Mouse (Mus musculus) kidney, adult 2 months (tissue): ENCODE data around the gene Cap1. TPM values are rescaled to one million over a fixed set of nuclear protein-coding genes. Genes with fewer than 3 reads are reported as not detected.

ENCODE experiments used
- DNase-seq: peaks from one replicate; pipeline ENCODE4 v3.0.0; 2021
- H3K27ac ChIP-seq: fragments of 200-500 bp; 2 replicates; pipeline ENCODE4 v1.5.1; 2012; ENCODE audit warnings: low read depth, low read length, control low read depth, inconsistent platforms; ENCODE audit not compliant: insufficient read depth
- H3K27me3 ChIP-seq: fragments of 200-500 bp; replicated peaks from 2 replicates; pipeline ENCODE4 v1.6.1; 2012; ENCODE audit warnings: mild to moderate bottlenecking, moderate library complexity, low read length, inconsistent platforms; ENCODE audit not compliant: control insufficient read depth, insufficient read depth
- H3K36me3 ChIP-seq: fragments of 200-500 bp; 2 replicates; pipeline ENCODE4 v1.6.1; 2012; ENCODE audit warnings: mild to moderate bottlenecking, moderate library complexity, low read length, inconsistent platforms; ENCODE audit not compliant: control insufficient read depth, insufficient read depth
- H3K4me1 ChIP-seq: fragments of 200-500 bp; 2 replicates; pipeline ENCODE4 v1.6.1; 2011; ENCODE audit warnings: low read length; ENCODE audit not compliant: control insufficient read depth, insufficient read depth
- H3K4me3 ChIP-seq: fragments of 200-500 bp; 2 replicates; pipeline ENCODE4 v1.5.1; 2011; ENCODE audit warnings: mild to moderate bottlenecking, low read depth, low read length, control low read depth; ENCODE audit not compliant: insufficient read depth
- CTCF ChIP-seq: fragments of 200-500 bp; conservative IDR thresholded peaks from 2 replicates; pipeline ENCODE4 v1.5.1; 2011; ENCODE audit warnings: low read depth, mild to moderate bottlenecking, control low read depth, low read length, moderate library complexity, mixed read lengths; ENCODE audit not compliant: insufficient read depth, insufficient read length
- POLR2A ChIP-seq: fragments of 200-500 bp; IDR thresholded peaks from one replicate; pipeline ENCODE4 v1.6.1; 2011; ENCODE audit warnings: low read depth, low read length, control low read depth
- WGBS: fragments of 180-500 bp; shearing (Covaris S2); methylation state at CpG from one replicate; pipeline ENCODE4 v1.1.7; 2018; 5-methylcytosine and 5-hydroxymethylcytosine counted together
- polyA plus RNA-seq: library from polyadenylated mRNA; depleted of rRNA; stranded (reverse); fragments of >200 nt; gene quantifications from 2 replicates; pipeline ENCODE4 v1.2.3, GENCODE M21; 2012

Gene Cap1
- polyA plus RNA-seq, 1 experiment = 101 TPM

GRCm38 (mm10) chr4:122857909-122858308, 27.9 kb downstream of the Cap1 start:
- H3K27ac ChIP-seq = no peak overlapping the region
- no peak for DNase-seq
- H3K27me3 ChIP-seq = no peaks in the 10 kb centered on the region
- H3K4me3 ChIP-seq = no peak overlapping the region
- WGBS = 49% methylated on average over 2 of the region's 2 CpGs
- no peak for TF ChIP-seq POLR2A
- 0 out of 2 replicates have a peak, but pooled peaks have one; percentile 22 for TF ChIP-seq CTCF
- H3K36me3 ChIP-seq = peaks cover 16% of the 10 kb centered on the region
- H3K4me1 ChIP-seq = no peaks in the 10 kb centered on the region

- TF ChIP-seq CTCF = no peak
- no peak for TF ChIP-seq POLR2A
- WGBS = 95% methylated on average over 4 of the region's 4 CpGs
- no peaks in the 10 kb centered on the region for H3K4me1 ChIP-seq
- H3K27me3 ChIP-seq = no peaks in the 10 kb centered on the region
- no peak overlapping the region for H3K4me3 ChIP-seq
- DNase-seq = no peak
- H3K36me3 ChIP-seq = peaks cover 11% of the 10 kb centered on the region
- no peak overlapping the region for H3K27ac ChIP-seq
Observed at GRCm38 (mm10) chr4:122854770-122855169, 31.1 kb downstream of the Cap1 start.

- Histone ChIP-seq H3K4me3 (no peak overlapping the region), H3K27me3 (no peaks in the 10 kb centered on the region), H3K36me3 (peaks cover 11% of the 10 kb centered on the region), H3K4me1 (no peaks in the 10 kb centered on the region), H3K27ac (no peak overlapping the region)
- TF ChIP-seq POLR2A (no peak), CTCF (no peak)
- 37% methylated on average over 2 of the region's 2 CpGs for WGBS
- no peak for DNase-seq
Observed at GRCm38 (mm10) chr4:122853691-122854090, 32.2 kb downstream of the Cap1 start.

- Histone ChIP-seq H3K4me1 (no peaks in the 10 kb centered on the region), H3K27ac (no peak overlapping the region), H3K27me3 (no peaks in the 10 kb centered on the region), H3K36me3 (peaks cover 8% of the 10 kb centered on the region), H3K4me3 (no peak overlapping the region)
- DNase-seq = no peak
- TF ChIP-seq CTCF (no peak), POLR2A (no peak)
Observed at GRCm38 (mm10) chr4:122851535-122851934, 34.3 kb downstream of the Cap1 start.

- WGBS = 51% methylated on average over 13 of the region's 13 CpGs
- TF ChIP-seq CTCF (no peak), POLR2A (no peak)
- Histone ChIP-seq H3K36me3 (peaks cover 2% of the 10 kb centered on the region), H3K27me3 (no peaks in the 10 kb centered on the region), H3K4me3 (no peak overlapping the region), H3K4me1 (no peaks in the 10 kb centered on the region), H3K27ac (no peak overlapping the region)
- DNase-seq = peak; percentile 33
Observed at GRCm38 (mm10) chr4:122848150-122848621, 37.7 kb downstream of the Cap1 start.

GRCm38 (mm10) chr4:122838416-122838815, 47.4 kb downstream of the Cap1 start:
- no peak for DNase-seq

GRCm38 (mm10) chr4:122837994-122838393, 47.9 kb downstream of the Cap1 start:
- Histone ChIP-seq H3K4me1 (peaks cover 3% of the 10 kb centered on the region; the same call in 1 of the 2 replicates), H3K27me3 (no peaks in the 10 kb centered on the region), H3K27ac (no peak overlapping the region), H3K4me3 (no peak overlapping the region), H3K36me3 (peaks cover 1% of the 10 kb centered on the region; the same call in 1 of the 2 replicates)
- TF ChIP-seq POLR2A (no peak), CTCF (no peak)
- 55% methylated on average over 2 of the region's 2 CpGs for WGBS
- DNase-seq = no peak

More at GRCm38 (mm10) chr4:122838416-122838815, 47.4 kb downstream of the Cap1 start:
- H3K27me3 ChIP-seq = no peaks in the 10 kb centered on the region
- peaks cover 1% of the 10 kb centered on the region; the same call in 1 of the 2 replicates for H3K36me3 ChIP-seq
- H3K27ac ChIP-seq = no peak overlapping the region
- no peak for TF ChIP-seq CTCF
- TF ChIP-seq POLR2A = no peak
- peaks cover 3% of the 10 kb centered on the region; the same call in 1 of the 2 replicates for H3K4me1 ChIP-seq
- no peak overlapping the region for H3K4me3 ChIP-seq
- 51% methylated on average over 1 of the region's 1 CpGs for WGBS
